Mouse (Mus musculus) activated CD4-positive, CD25-positive, alpha-beta regulatory T cell, adult 4 months (primary cell): ENCODE measurements around the gene Siglec1. TPM values are rescaled to one million over a fixed set of nuclear protein-coding genes. Genes with fewer than 3 reads are reported as not detected.
"Not testable (repeated sequence)": the region's sequence is repeated elsewhere in the genome, so short reads cannot be mapped to it uniquely, and the experiment has no call there.

Experiments used
- ATAC-seq: one replicate; pipeline ENCODE4 v1.8.0; 2017
- polyA plus RNA-seq, 2 experiments: library from polyadenylated mRNA; unstranded; fragments of 100-300 nt; shearing (Covaris generic); gene quantifications; one replicate each; pipeline ENCODE4 v1.2.1; 2017

Gene Siglec1
- polyA plus RNA-seq, 2 experiments from 2014 or later: not detected

DNA sequence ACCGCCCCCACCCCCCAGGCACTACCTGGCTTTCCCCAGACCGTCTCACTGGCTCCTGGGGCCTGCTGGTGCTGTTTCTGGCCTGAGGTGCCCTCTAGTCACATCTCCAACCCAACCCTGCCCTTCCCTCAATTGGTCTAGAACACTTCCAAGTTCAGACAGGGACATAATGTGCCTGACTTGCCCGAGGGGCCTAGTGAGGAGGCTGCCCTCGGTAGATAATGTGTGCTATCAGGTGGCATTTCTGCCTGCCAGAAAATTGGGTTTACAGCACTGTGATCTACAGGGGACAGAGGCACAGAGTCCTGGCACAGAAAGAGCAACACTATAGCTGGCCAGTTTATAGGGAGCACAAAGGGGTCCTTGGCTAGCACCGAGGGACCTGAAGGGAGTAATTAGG is 34.5 kb downstream of the Siglec1 start:
- no peak for ATAC-seq

DNA sequence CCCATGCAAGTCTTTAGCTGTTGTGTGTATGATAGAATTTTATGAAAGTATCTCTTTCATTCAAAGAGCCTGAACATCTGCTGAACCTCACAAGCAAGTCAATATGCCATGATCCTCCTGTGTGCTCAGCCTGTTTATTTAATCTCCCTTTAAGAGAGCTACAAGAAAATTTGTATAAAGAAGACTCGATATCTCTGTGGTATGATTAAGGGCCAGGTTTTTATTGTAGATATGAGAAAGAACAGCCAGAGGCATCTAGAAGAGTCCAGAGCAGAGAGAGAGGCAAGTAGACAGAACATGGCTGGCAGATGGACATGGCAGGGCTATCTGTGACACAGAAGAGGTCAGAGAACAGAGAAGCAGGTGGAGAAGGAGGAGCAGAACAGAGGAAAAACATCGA is 40.5 kb downstream of the Siglec1 start:
- ATAC-seq: no peak

DNA sequence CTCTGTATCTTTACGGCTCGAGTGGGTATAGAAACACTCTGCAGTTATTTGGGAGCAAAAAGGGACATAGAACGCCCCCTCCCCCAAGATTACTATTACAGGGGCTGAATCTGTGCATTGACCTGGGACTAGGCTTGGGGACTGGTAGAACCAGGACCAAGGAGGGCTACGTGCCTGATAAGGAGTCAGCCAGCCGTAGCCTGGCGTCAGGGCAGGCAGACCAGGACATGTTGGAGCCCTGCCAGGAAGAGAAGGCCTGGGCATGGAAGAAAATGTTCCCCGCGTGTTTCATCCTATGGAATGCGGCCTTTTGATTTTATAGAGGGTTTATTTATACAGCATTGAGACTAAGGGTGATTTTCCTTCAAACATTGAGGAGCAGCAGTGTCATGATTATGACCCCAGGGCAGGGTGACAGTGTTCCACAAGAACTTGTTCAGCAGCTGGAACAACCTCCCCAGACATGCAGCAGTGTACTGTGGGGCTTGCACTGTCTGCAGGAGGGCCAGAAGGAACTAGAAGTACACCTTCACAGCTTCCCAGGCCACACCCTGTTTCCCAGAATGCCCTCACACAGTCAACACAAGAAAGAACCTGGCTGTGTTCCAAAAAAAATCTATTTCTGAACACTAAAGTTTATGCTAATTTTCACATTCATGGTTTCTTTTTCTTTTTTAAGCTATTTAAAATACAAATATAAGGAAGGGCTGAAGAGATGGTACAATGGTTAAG is 41.4 kb downstream of the Siglec1 start:
- ATAC-seq: no peak

DNA sequence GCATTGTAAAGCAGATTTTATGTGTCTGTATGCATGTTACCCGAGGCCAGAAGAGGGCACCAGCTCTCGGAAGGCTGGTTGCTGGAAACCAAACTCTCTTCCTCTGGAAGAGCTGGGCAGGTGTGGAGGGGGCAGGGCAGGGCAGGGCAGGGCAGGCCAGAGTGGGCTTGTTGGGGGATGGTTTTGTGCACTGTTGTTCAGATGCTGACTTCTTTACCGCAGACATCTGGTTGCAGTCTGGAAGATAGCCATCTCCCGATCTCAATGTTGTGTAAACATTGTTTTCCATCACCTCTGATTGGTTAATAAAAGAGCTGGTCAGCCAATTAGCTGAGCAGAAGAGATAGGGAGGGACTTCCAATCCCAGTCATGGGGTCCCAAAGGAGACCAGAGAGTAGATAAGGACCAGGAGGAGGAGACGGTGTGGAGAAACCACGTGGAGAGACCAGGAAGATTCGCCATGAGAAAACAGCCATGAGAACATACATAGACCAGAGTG is 42.2 kb downstream of the Siglec1 start:
- no peak for ATAC-seq

DNA sequence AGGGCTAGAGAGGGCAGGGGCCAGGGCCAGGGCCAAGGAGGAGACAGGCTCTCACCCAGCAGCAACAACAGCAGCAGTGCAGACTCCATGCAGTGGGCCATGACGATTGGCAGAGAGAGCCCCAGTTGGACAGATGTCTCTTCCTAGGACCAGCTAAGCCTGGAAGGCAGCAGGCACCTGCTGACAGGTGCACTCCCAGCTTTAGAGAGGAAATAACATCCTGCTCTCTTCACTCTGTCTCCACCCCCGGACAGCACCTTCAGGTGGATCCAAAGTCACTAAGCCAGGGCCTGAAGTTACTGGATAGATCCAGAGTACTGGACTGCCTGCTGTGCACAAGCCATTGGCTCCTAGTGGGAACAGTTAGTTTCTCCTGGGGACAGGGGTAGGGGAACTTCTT is 43.6 kb downstream of the Siglec1 start, which contains the start of gene Gfra4:
Gfra4 (minus strand) TSS at position 101 of the 400 bp plus-strand sequence.
- no peak for ATAC-seq

DNA sequence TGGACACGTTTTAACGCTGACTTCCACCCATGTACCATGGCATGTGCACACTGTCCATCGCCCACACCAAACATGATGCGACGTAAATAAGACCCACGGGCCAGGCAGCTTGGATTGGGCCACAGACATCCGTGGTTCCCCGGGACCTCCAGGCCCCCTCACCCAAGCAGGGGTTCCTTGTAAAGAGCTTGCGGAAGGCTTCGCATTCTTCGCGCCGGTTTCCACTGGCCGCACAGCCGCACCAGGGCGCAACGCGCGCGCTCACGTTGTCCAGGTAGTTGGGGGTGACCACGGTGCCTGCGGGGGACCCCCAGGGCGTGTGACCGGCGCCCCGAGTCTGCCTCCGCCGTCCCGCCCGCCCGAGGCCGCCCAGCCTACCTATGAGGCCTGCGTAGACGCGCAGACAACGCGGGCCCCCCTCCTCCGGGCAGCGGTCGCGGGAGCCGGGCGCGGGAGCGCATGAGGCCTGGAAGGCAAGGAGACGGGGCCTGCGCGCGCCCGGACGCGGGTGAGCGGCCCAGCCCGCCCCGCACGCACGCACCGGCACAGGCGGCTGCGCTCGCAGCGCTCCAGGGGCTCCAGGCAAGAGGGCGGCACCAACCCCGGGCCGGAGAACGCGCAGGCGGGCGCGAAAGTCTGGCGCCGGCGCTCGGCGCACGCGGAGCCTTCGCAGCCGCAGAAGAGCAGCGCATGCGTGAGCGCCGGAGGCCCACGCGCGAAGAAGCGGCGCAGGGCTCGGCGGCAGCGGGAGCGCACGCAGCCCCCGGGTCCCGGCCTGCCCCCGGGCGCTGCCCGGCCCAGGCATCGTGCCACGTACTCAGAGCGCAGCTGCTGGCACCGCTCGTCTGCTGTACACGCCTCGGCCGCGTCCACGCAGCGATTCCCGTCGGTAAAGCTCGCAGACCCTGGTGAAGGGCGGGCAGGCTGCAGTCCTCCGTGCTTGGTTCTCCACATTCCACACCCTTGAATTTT is 45.4 kb downstream of the Siglec1 start:
- no peak for ATAC-seq

DNA sequence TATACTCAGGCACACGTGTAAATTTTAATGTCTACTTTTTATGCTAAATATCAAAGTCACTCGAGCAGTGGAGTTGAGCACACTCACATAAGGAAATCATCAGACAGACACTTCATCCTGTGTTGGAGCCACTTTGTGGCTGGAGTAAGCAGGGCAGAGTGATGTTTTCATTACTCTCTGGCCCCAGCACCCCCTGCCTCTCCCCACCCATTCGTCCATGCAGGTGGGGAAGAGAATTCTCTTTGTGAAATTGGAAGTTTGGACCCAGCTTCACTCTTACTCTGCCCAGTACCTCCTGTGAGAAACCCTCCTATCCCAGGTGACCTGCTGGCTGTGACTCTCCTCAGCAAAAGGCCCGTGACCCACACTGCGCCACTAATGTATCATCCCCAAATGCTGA is 47.9 kb downstream of the Siglec1 start:
- no peak for ATAC-seq

DNA sequence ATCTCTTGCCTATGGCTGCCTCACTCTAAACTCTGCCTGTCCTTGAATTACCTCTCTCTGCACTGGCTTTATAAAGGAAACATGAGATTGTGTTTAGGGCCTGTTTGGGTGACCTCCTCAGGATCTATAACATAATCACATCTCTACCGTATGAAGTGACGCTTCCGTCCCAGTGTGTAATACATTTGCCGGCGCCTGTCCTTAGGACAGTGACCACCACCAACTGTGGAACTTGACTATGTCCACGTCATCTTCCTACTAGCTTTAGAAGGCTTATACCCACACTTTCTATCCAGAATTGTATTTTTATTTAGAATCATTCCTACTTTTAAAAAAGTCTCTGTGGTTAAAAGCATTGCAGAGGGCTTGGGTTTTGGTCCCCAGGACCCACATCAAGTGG is 48.4 kb downstream of the Siglec1 start:
- ATAC-seq: no peak

DNA sequence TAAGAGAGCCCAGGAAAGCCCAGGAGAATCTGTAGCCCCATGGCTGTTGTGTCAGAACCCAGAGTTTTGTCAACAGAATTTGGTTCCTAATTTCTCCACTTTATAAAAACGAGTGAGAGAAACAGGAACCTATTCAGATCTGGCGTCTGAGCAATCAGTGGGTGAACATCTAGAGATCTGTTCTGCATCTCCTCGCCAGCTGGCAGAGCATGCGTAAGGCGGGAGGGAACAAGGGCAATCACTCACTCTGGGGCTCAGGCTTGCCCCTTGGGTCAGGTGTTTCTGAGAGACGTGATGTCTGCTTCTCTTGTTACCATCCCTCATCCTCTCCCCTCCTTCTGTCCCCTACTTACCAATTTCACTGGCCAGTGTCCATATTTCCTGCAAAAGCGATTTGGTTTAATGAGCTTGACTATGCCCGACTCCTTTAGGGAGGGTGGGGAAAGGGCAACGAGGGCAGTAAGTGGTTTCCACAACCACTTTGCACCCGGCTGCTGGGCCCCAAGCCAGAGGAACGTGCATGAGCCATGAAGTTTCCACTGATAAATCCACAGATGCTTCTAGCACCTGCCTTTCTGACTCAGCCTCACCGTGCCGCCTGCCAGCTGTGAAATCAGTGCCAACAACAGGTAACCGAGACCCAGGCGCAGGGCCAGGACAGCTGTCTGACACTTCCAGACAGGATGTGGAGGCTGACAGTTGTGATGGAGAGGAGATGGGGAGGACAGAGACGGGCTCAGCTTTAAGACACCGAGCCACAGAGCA is 49.2 kb downstream of the Siglec1 start:
- ATAC-seq: no peak

DNA sequence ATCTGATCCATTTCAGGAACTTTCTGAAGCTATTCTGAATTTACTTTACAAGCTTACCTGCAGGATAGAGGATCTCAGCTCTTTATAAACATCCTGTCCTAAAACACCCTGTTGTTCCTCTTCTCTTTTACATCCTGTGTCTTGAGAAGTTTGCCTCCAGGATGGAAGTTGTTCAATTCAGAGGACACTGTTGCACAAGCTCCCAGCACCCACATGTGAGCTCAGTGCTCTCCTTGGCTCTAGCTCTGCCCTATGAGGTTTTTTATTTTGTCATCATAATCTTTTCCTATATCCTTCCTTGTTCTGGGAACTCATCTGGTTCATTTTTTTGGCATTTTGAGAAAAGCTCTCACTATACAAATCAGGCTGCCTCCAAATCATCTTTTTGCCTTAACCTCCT is 49.8 kb downstream of the Siglec1 start:
- ATAC-seq: no peak

DNA sequence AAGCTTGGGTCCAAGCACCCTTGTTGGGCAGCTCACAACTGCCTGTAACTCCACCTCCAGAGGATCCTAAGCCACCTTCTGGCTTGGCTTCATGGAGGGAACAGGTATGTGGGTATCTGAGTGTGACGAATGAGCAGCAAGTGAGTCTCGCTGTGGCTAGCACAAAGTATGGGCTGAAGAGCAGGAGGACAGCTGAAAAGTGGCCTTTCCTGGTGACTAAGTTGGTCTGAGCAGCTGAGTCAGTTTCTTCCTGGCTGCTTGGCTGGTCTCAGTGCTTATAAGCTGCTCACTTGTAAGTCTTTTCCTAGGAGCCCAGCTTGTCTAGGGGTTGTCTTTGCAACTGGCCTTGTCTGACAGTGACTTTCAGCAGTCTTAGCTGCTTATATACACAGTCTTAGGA is 50.2 kb downstream of the Siglec1 start:
- ATAC-seq: no peak

DNA sequence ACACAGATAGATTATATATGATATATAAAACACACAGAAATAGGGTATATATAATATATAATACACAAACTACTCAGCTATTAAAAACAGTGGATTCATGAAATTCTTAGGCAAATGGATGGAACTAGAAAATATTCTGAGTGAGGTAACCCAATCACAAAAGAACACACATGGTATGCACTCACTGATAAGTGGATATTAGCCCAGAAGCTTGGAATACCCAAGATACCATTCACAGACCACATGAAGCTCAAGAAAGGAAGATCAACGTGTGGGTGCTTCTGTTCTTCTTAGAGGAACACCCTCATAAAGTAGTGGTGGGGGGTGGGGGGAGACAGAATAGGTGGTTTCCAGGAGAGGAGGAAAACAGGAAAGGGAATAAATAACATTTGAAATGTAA is 55.2 kb downstream of the Siglec1 start:
- ATAC-seq: not testable (repeated sequence)

DNA sequence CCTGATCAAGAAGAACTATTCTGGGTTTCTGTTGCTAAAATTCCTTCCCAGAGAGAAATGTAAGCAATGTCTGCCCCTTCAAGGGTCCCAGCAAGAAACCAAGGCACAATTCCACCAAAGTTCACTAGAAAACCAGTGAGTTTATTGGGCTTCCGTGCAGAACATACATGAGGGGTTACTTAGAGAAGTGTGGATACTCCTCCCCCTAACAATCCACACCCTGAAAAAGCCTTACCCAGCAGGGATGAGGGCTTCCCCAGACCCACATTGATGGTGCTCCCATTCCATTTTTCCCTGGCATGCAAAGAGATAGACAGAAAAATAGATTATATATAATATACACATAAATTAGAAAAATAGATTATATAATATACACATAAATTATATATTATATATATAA is 55.6 kb downstream of the Siglec1 start:
- ATAC-seq: no peak

DNA sequence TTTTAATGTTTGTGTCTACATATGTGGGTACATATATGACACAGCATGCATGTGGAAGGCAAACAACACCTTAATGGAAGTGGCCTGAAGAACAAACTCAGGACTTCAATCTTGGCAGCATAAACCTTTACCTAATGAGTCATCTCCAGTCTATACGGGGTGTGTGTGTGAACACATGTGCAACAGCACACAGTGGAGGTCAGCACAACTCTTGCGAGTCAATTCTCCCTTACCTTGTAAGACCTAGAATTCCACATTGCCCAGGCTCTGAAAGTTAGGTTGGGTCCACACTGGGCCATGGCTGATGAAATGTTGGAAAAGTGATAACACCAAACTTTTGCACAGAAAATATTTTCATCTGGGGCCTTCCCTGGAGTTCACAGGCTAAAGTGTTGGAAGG is 56.0 kb downstream of the Siglec1 start:
- no peak for ATAC-seq

DNA sequence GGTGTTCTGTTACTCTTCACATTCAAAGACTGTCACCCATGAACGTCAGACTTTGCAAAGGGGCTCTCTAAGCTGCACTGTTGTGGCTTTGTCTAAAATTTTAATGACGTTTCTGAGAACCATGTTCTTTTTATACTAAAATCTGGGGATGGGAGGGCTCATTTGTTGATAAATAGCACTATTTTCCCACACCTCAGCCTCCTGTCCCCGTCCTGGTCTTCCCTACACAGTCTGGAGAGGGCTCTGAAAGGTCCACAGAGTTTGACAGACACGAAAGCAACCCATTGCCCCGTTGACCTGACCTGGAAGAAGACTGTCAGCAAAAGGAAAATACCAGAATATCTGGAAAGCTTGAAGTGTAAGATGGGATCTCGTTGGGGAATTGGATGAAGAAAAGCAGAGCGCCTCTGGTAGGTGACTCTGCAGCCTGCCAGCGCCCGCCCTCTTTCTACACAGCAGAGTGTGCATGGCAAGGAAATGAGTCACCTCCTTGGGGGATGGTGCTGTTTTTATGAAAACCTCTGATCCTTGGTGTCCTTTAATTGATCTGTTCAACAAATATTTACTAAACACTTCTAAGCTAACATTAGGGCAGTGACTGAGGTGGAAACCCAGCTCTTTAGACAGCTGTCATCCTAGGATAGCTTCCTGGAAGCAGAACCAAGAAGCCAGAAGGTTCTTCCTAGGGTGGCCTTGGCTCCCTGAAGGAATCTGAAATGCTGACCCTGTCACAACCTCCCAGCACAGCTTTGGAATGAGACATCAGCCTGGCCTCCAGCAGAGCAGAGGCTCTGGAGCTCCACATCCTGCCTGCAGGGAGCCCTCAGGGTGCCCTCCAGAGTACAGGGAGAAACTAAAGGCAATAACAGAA is 57.3 kb downstream of the Siglec1 start:
- ATAC-seq: no peak

DNA sequence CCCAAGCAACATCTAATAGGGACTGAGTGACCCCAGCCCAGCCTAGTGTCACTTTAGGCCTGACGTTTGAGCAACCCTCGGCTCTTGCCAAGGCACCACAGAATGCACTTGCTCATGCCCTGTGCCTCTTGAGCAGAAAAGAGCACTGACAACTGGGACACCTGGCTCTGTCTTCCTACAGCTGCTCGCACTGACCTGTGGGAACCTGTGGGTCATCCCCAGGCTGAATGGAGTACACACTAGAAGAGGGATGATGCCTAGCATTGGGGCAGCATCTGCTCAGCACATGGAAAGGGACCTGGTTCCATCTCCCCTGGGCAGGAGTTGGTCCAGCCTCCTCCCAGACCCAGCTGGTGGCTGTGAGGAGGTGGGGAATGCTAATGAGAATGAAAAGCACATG is 59.6 kb downstream of the Siglec1 start:
- no peak for ATAC-seq

DNA sequence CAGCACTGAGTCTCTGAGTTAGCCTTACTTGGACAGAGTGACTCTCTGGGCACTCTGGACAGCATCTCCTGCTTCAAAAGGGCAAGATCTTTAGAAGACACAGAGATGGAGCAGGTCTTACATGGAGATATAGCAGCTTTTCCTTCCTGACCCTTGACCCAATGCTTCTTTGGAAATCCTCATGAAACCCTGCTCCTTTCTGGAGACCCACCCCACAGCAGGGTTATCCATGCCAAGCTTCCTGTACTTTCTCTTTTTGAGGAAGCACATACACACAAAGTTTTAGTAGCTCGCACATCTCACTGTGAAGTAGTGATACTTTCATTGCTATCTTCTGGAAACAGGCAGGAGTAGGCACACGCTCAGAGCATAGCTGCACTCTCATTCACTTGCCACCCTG is 61.3 kb downstream of the Siglec1 start:
- ATAC-seq: no peak
